Mouse (Mus musculus): ENCODE results near the gene Krtap9-1.
"Not testable (repeated sequence)": the region's sequence is repeated elsewhere in the genome, so short reads cannot be mapped to it uniquely, and the experiment has no call there.

The Krtap9-1 gene

DNA sequence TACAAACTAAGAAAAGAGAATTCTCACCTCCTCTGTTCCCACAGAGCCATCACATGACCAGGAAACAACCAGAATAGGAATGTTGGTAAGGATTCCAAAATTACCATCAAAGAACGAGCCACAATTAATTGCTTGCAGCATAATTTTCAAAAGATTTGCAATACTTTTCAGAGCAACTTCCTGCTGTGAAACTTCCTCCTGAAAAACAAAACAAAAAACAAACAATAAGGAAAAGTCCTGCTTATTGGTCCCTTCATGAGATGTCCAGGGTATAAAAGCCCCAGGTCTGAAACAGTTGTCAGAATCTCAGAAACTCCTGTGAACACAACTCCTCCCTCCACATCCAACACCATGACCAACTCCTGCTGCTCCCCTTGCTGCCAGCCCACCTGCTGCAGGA lies at the start of gene Krtap9-1:
Krtap9-1 (plus strand) TSS at position 301 of the 400 bp plus-strand sequence.
- in situ Hi-C loops (cut with MboI, MseI), result not testable (repeated sequence)

DNA sequence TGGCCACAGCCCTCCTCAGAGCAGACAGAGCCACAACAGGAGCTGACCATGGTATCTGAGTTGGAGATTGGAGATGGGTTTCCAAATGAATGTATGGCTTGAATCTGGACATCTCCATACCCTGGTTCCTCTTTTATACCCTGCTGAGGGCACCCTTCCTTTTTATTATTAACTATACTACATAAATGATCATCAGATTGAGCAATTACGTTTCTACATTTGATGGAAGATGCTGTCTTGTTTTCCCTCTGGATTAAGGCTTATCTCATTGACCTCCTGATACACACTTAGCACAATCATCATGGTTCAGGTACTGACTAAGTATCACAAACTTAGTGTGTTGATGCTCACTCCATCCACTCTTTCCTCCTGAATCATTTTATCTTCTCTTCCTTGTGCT lies 35.2 kb upstream of the Krtap9-1 start, which contains the start of gene 2300003K06Rik:
2300003K06Rik (minus strand) TSS at position 101 of the 400 bp plus-strand sequence.
- in situ Hi-C loops (cut with MboI, MseI), result no loop called here

DNA sequence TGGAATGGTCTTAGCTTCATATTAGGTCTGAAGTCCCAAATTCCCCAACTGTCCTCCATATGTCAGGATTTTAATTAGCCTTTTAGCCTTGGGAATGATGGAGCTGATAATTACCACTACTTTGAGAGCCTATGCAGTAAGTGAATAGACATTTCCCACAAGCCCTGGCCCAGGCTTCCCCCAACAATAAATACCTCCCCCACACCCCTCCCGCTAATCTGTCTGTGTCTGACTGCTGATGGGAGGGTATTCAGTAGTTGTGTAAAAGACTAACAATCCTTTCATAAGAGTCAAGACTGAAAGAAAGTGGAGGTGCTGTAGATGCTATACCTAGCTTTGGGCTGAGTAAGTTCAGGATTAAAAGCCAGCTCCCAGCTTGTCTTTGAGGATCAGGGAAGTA lies 31.0 kb upstream of the Krtap9-1 start:
- in situ Hi-C loops (cut with MboI, MseI), result no loop called here

DNA sequence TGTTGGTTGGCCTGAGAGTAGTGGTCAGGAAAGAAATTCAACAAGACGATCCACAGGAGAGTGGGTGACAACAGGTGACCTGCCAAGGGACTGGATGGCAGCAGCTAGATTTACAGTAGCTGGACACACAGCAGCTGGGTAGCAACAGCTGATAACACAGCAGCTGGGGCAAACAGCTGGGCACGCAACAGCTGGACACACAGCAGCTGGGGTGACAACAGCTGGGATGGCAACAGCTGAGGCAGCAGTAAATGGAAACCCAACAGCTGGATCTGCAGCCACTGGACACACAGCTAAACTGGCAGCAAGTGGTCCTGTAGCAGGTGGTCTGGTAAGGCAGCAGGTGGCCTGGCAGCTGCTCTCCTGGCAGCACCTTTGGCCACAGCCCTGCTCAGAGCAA lies 26.4 kb upstream of the Krtap9-1 start:
- in situ Hi-C loops (cut with MboI, MseI), result no loop called here

DNA sequence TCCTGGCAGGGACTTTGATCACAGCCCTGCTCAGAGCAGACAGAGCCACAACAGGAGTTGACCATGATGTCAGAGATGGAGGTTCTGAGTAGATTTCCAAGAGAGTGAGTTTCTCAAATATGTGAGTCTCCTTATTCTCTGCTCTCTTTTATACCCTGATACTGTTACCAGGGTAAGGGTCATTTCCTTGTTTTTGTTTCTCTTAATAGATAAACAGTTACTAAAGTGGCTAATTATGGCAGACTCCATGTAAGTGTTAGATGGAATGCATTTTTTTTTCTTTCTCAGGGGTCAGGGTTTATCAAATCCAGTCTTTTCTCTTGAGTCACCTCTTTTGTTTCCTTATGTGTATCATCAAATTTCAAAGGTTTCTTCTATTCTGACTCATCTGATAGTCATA lies 21.7 kb upstream of the Krtap9-1 start, which contains the start of gene Krtap4-16:
Krtap4-16 (minus strand) TSS at position 101 of the 400 bp plus-strand sequence.
- in situ Hi-C loops (cut with MboI, MseI), result no loop called here

DNA sequence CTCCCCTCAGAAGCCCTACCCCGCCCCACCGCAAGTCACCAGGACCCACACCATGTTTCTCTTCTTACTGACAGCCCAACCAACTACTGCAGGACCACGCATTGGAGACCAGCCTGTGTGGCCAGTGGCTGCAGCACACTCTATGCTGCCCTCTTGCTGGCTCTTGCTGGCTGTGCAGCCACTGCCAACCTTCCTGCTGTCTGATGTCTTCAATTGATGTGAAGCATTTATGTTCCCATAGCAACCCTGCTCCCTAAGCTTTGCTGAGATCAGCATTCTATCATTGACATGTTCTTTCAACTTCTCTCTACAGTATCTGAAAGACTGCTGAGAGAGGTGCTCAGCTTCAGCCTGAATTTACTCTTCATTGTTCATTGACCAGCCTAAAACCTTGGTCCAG lies 19.1 kb upstream of the Krtap9-1 start:
- in situ Hi-C loops (cut with MboI, MseI), result no loop called here

DNA sequence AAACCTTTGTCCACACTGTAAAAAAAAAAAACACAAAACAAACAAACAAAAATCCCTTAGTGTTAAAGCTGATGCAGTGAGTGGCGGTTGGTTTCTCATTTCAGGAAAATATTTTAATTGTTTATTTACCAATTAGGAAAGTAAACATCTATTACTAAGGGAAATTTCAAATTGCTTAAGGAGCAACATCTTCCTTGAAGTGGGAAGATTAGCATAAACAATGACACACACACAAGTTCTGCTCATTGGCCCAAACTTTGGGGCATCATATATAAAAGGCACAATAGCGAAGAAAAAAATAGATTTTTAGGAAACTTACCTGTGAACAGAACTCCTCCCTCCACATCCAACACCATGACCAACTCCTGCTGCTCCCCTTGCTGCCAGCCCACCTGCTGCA lies 15.6 kb upstream of the Krtap9-1 start, which contains the start of gene Gm11568:
Gm11568 (plus strand) TSS at position 301 of the 400 bp plus-strand sequence.
- in situ Hi-C loops (cut with MboI, MseI), result no loop called here

DNA sequence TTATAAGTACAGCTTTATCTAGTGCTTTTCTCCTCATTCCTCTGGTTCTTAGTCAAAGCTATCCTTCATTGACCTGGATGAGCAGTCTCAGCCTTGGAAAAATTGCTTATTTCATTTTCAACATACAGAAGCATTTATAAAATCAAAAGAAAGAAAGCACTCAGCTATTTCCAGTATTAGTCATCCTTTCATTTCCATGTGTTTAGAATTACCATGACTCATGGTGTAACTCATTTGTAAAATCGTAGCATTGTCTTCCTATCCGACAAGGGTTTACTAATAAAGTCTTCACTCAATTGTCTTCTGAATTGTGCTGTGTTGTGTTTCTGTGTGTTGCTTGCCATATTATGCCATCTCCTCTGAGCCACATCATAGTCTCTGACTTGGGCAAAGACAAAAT lies 14.4 kb upstream of the Krtap9-1 start:
- in situ Hi-C loops (cut with MboI, MseI), result no loop called here

DNA sequence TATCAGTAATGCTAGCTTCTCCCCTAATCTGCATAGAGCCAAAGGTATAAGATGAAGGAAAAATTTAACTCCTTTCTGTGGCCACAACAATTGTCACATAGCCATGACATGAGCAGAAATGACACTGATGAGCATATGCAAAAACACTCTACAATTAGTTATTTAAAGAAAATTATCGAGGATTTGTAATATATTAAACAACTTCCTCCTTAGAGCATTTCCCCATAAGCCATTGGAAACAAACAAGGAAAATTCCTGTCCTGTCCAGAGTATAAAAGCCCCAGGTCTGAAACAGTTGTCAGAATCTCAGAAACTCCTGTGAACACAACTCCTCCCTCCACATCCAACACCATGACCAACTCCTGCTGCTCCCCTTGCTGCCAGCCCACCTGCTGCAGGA lies 9.0 kb upstream of the Krtap9-1 start, which contains the start of gene Gm11559:
Gm11559 (plus strand) TSS at position 301 of the 400 bp plus-strand sequence.
- in situ Hi-C loops (cut with MboI, MseI), result not testable (repeated sequence)

DNA sequence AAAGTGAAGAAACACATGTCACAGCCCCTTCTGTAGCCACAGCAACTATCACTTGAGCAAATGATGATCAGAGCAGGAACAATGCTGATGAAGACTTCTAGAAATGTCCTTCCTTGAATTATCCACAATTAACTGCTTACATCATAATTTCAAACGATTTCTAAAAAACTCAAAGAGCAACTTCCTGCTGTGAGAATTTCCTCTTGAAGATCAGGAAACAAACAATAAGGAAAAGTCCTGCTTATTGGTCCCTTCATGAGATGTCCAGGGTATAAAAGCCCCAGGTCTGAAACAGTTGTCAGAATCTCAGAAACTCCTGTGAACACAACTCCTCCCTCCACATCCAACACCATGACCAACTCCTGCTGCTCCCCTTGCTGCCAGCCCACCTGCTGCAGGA lies 5.7 kb downstream of the Krtap9-1 start, which contains the start of gene Gm11567:
Gm11567 (plus strand) TSS at position 301 of the 400 bp plus-strand sequence.
- in situ Hi-C loops (cut with MboI, MseI), result not testable (repeated sequence)

DNA sequence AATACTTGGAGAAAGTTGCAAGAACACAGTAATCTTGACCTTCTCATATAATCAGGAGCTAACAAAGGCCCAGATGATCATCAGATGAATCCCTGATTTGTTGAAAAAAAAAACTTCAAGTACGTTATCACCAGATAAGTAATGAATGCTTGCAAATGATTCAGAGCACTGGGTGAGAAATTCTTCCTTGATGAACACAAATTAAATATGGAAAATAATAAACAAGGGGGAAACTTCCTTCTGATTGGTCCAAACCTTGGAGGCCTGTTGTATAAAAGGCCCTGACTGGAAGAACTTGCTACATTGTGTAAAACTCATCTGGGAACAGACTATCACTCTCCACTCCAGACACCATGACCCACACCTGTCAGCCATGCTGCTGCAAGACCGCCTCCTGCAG lies 34.4 kb downstream of the Krtap9-1 start, which contains the start of gene Krtap31-1:
Krtap31-1 (plus strand) TSS at position 301 of the 400 bp plus-strand sequence.
- in situ Hi-C loops (cut with MboI, MseI), result no loop called here

DNA sequence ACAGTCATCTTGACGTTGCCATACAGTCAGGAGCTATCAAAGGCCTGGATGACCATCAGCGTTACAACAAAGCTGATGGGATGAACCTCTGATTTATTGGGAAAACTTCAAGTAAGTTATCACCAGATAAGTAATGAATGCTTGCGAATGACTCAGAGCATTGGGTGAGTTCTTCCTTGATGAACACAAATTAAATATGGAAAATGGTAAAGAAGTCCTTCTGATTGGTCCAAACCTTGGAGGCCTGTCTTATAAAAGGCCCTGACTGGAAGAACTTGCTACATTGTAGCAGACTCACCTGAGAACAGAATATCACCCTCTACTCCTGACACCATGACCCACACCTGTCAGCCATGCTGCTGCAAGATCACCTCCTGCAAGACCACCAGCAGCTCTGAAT lies 41.3 kb downstream of the Krtap9-1 start, which contains the start of gene Gm11565:
Gm11565 (plus strand) TSS at position 301 of the 400 bp plus-strand sequence.
- in situ Hi-C loops (cut with MboI, MseI), result no loop called here
